Mouse (Mus musculus) ES-Bruce4 (cell line): ENCODE results near the gene Zfp618. TPM values are rescaled to one million over a fixed set of nuclear protein-coding genes. Genes with fewer than 3 reads are reported as not detected.

Source experiments
- H3K27ac ChIP-seq: 2 replicates; pipeline ENCODE4 v1.5.1; 2012; ENCODE audit warnings: low read length, inconsistent platforms; ENCODE audit not compliant: insufficient read depth
- H3K27me3 ChIP-seq: 2 replicates; pipeline ENCODE4 v1.6.1; 2012; ENCODE audit warnings: mild to moderate bottlenecking, low read length, inconsistent platforms; ENCODE audit not compliant: control insufficient read depth, poor library complexity, insufficient read depth, severe bottlenecking
- H3K36me3 ChIP-seq: 2 replicates; pipeline ENCODE4 v1.6.1; 2012; ENCODE audit warnings: inconsistent platforms, mild to moderate bottlenecking, low read length, moderate library complexity; ENCODE audit not compliant: control insufficient read depth, poor library complexity, insufficient read depth, severe bottlenecking
- H3K4me1 ChIP-seq: one replicate; pipeline ENCODE4 v1.8.1; 2011; ENCODE audit warnings: low read length; ENCODE audit not compliant: control insufficient read depth, insufficient read depth
- H3K4me3 ChIP-seq: 2 replicates; pipeline ENCODE4 v1.5.1; 2011; ENCODE audit warnings: low read depth, mild to moderate bottlenecking, low read length
- H3K9ac ChIP-seq: 2 replicates; pipeline ENCODE4 v1.6.1; 2012; ENCODE audit warnings: low read depth, mild to moderate bottlenecking, inconsistent platforms; ENCODE audit not compliant: poor library complexity, severe bottlenecking
- H3K9me3 ChIP-seq: replicated peaks from 2 replicates; pipeline ENCODE4 v1.6.1; 2012; ENCODE audit warnings: mild to moderate bottlenecking, low read length, inconsistent platforms; ENCODE audit not compliant: control insufficient read depth, poor library complexity, insufficient read depth, severe bottlenecking
- CTCF ChIP-seq: IDR thresholded peaks from one replicate; pipeline ENCODE4 v1.8.1; 2011; ENCODE audit warnings: low read depth, low read length
- EP300 ChIP-seq: IDR thresholded peaks from 2 replicates; pipeline ENCODE4 v1.6.1; 2011; ENCODE audit warnings: low read depth, low read length; ENCODE audit not compliant: insufficient read depth
- POLR2A ChIP-seq: IDR thresholded peaks from one replicate; pipeline ENCODE4 v1.8.1; 2011; ENCODE audit warnings: low read length; ENCODE audit not compliant: insufficient read depth
- polyA plus RNA-seq: library from polyadenylated mRNA; stranded (reverse); fragments of >200 nt; gene quantifications from 2 replicates; pipeline ENCODE4 v1.2.4, GENCODE M21; 2011; ENCODE audit warnings: low read depth; ENCODE audit not compliant: missing spikeins, insufficient read depth, insufficient read length

The Zfp618 gene
- polyA plus RNA-seq, 1 experiment: 2.8 TPM

DNA sequence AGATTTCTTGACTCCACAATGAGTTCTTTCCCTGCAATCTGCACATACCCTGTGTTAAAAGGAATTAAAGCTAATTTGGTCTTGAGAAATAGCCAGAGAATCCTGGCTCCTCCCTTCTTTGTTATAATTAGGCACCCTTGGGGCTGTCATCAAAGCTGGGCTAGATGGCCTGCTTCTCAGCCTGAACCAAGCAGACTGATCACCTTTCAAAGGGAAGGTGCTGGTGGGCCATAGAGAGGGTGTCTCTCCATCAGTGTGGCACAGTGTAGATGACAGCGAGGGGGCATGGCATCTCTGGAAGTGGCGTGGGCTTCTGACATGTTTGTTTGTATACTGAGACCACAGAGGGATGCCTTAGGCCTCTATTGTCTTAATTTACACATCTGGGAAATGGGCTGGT is 9.5 kb downstream of the Zfp618 start:
- H3K4me1 ChIP-seq: no peaks in the 10 kb centered on the region
- H3K27me3 ChIP-seq: no peaks in the 10 kb centered on the region
- no peaks in the 10 kb centered on the region for H3K9me3 ChIP-seq
- H3K36me3 ChIP-seq: no peaks in the 10 kb centered on the region
- H3K4me3 ChIP-seq: no peak overlapping the region
- no peak for TF ChIP-seq EP300
- TF ChIP-seq CTCF: no peak
- no peak for TF ChIP-seq POLR2A
- H3K9ac ChIP-seq: no peak overlapping the region
- H3K27ac ChIP-seq: no peak overlapping the region

DNA sequence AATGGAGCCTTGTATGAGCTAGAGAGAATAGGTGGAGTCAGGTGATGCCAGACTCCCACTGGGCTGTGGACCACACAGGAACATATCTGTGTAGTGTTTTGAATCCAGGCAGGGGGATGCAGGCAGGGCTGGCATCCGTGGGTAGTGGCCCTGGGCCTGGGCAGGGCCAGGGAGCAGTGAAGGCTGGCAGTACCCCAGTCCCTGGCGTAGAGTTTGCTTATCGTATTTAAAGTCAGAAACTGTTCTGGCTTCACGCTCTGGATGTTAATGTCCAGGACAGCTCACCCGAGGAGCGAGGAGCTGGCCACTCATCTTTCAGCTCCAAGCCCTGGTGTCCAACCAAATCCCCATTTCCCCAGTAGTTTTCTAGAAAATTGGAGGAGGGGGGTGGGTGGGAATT is 10.2 kb downstream of the Zfp618 start:
- no peaks in the 10 kb centered on the region for H3K27me3 ChIP-seq
- H3K36me3 ChIP-seq: no peaks in the 10 kb centered on the region
- no peak overlapping the region for H3K4me3 ChIP-seq
- no peak overlapping the region for H3K27ac ChIP-seq
- TF ChIP-seq EP300 (no peak), POLR2A (no peak), CTCF (no peak)
- H3K4me1 ChIP-seq: no peaks in the 10 kb centered on the region
- H3K9me3 ChIP-seq: no peaks in the 10 kb centered on the region
- no peak overlapping the region for H3K9ac ChIP-seq

GRCm38 (mm10) chr4:62977454-62977853 is 12.1 kb downstream of the Zfp618 start:
- no peak overlapping the region for H3K27ac ChIP-seq
- no peak for TF ChIP-seq EP300
- no peak for TF ChIP-seq POLR2A
- no peak for TF ChIP-seq CTCF
- no peak overlapping the region for H3K9ac ChIP-seq

DNA sequence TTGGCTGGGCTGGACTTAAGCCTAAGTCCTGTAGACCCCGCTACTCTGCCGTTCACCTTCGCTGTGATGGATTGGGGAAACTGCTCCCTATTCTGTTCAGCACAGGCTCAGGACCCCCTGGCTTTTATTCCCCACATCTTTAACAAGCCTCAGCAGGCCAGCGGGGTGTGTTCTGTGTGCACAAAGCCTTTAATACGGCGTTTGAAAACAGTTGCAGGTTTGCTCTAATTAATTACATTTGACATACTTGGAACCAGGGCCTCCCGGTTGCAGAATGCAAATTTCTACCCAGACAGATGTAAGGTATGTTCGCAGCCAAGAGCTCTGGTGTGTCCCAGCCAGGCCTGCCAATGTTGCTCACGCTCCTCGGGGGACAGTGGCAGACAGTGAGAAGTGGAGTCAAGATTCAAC is 13.1 kb downstream of the Zfp618 start:
- H3K36me3 ChIP-seq: no peaks in the 10 kb centered on the region
- H3K9me3 ChIP-seq: no peaks in the 10 kb centered on the region
- H3K4me1 ChIP-seq: no peaks in the 10 kb centered on the region
- no peak overlapping the region for H3K9ac ChIP-seq
- TF ChIP-seq POLR2A (no peak), EP300 (no peak), CTCF (no peak)
- no peak overlapping the region for H3K4me3 ChIP-seq
- H3K27me3 ChIP-seq: no peaks in the 10 kb centered on the region
- no peak overlapping the region for H3K27ac ChIP-seq

More at GRCm38 (mm10) chr4:62977454-62977853, 12.1 kb downstream of the Zfp618 start:
- no peaks in the 10 kb centered on the region for H3K9me3 ChIP-seq
- H3K4me3 ChIP-seq: no peak overlapping the region
- H3K36me3 ChIP-seq: no peaks in the 10 kb centered on the region
- no peaks in the 10 kb centered on the region for H3K4me1 ChIP-seq
- H3K27me3 ChIP-seq: no peaks in the 10 kb centered on the region

GRCm38 (mm10) chr4:62981572-62981971 is 16.2 kb downstream of the Zfp618 start:
- H3K27me3 ChIP-seq: no peaks in the 10 kb centered on the region
- H3K4me1 ChIP-seq: no peaks in the 10 kb centered on the region
- H3K9me3 ChIP-seq: no peaks in the 10 kb centered on the region
- H3K9ac ChIP-seq: no peak overlapping the region
- TF ChIP-seq CTCF (no peak), EP300 (no peak), POLR2A (no peak)
- H3K36me3 ChIP-seq: no peaks in the 10 kb centered on the region
- H3K27ac ChIP-seq: no peak overlapping the region
- no peak overlapping the region for H3K4me3 ChIP-seq

GRCm38 (mm10) chr4:62983556-62983955 is 18.2 kb downstream of the Zfp618 start:
- Histone ChIP-seq H3K9ac (no peak overlapping the region), H3K36me3 (no peaks in the 10 kb centered on the region), H3K27ac (no peak overlapping the region), H3K27me3 (no peaks in the 10 kb centered on the region), H3K9me3 (no peaks in the 10 kb centered on the region), H3K4me3 (no peak overlapping the region), H3K4me1 (no peaks in the 10 kb centered on the region)
- TF ChIP-seq EP300 (no peak), CTCF (no peak), POLR2A (no peak)
